ENCODE assay signal across 28 mouse cellular contexts in genomic region chr19:38401416-38401815, GRCm38 (mm10). TPM values are rescaled to one million over a fixed set of nuclear protein-coding genes. Genes with fewer than 3 reads are reported as not detected.
DNase-seq lines count a peak whose midpoint lies in the region; ATAC-seq and TF ChIP-seq lines count a peak whose summit lies in the region.
"Had no signal": no experiment of that assay in that cellular context is flagged by ENCODE, and none has a peak within 500 bp of the region (broad histone marks: within the 10 kb centered on the region; RNA-seq: fewer than 3 reads in every experiment).

No protein-coding gene starts in this region.

- no peaks in the 10 kb centered on the region for H3K9me3 ChIP-seq in forebrain, embryonic 12.5 days
- no peaks in the 10 kb centered on the region for H3K9me3 ChIP-seq in forebrain, embryonic 15.5 days
- H3K9me3 ChIP-seq in forebrain, embryonic 13.5 days (replicated peaks): no peaks in the 10 kb centered on the region
- H3K9me3 ChIP-seq: hindbrain, embryonic 13.5 days; kidney, embryonic 15.5 days had no signal

- H3K27me3 ChIP-seq in thymus, adult 2 months (ENCODE audit: control insufficient read depth, insufficient read depth, low read length): no peaks in the 10 kb centered on the region
- H3K27me3 ChIP-seq in forebrain, embryonic 12.5 days: no peaks in the 10 kb centered on the region
- no peaks in the 10 kb centered on the region for H3K27me3 ChIP-seq in forebrain, embryonic 15.5 days
- H3K27me3 ChIP-seq in forebrain, embryonic 13.5 days: no peaks in the 10 kb centered on the region
- H3K27me3 ChIP-seq: hindbrain, embryonic 13.5 days; kidney, embryonic 15.5 days; Patski had no signal

- no peaks in the 10 kb centered on the region for H3K36me3 ChIP-seq in thymus, adult 2 months (ENCODE audit: control insufficient read depth, insufficient read depth, low read length)
- peaks cover 16% of the 10 kb centered on the region for H3K36me3 ChIP-seq in forebrain, embryonic 12.5 days (replicated peaks)
- no peaks in the 10 kb centered on the region for H3K36me3 ChIP-seq in forebrain, embryonic 15.5 days
- H3K36me3 ChIP-seq in forebrain, embryonic 13.5 days (ENCODE audit: poor library complexity, severe bottlenecking): peaks cover 6% of the 10 kb centered on the region; the same call in 1 of the 2 replicates

- no peak overlapping the region for H3K4me3 ChIP-seq in thymus, adult 2 months (ENCODE audit: control insufficient read depth, insufficient read depth, low read length)
- H3K4me3 ChIP-seq in forebrain, embryonic 12.5 days (replicated peaks): no peak overlapping the region
- H3K4me3 ChIP-seq in forebrain, embryonic 15.5 days: no peak overlapping the region
- H3K4me3 ChIP-seq in forebrain, embryonic 13.5 days: no peak overlapping the region
- H3K4me3 ChIP-seq: erythroblast, embryonic 14.5 days; gastrocnemius, adult 2 months; hindbrain, embryonic 13.5 days; kidney, embryonic 15.5 days had no signal

- WGBS in thymus, adult 2 months: 34% methylated on average over 2 of the region's 2 CpGs
- WGBS in forebrain, embryonic 12.5 days: 91% methylated on average over 2 of the region's 2 CpGs
- WGBS in forebrain, embryonic 15.5 days: 90% methylated on average over 2 of the region's 2 CpGs
- 88% methylated on average over 2 of the region's 2 CpGs for WGBS in forebrain, embryonic 13.5 days

- ATAC-seq in CD4-positive, CD25-positive, alpha-beta regulatory T cell, adult 4 months: peak; percentile 67
- ATAC-seq in inflammation-experienced regulatory T-cells, adult 6 months: peak; percentile 70
- ATAC-seq in forebrain, embryonic 12.5 days (ENCODE audit: low FRiP score): no peak
- ATAC-seq in forebrain, embryonic 15.5 days (replicated peaks): no peak
- ATAC-seq in forebrain, embryonic 13.5 days: no peak
- ATAC-seq: lung, postnatal 0 days; Patski had no signal

- H3K4me1 ChIP-seq in thymus, adult 2 months (replicated peaks; ENCODE audit: control insufficient read depth, insufficient read depth, low read length): peaks cover 9% of the 10 kb centered on the region
- H3K4me1 ChIP-seq in forebrain, embryonic 12.5 days: peaks cover 8% of the 10 kb centered on the region; the same call in 1 of the 2 replicates
- H3K4me1 ChIP-seq in forebrain, embryonic 15.5 days: peaks cover 8% of the 10 kb centered on the region
- H3K4me1 ChIP-seq in forebrain, embryonic 13.5 days: no peaks in the 10 kb centered on the region

- TF ChIP-seq POLR2A in thymus, adult 2 months (IDR thresholded peaks at IDR 0.05; ENCODE audit: control insufficient read depth, extremely low read depth, insufficient read depth, low read length, poor library complexity): no peak

- no peak overlapping the region for H3K27ac ChIP-seq in thymus, adult 2 months (ENCODE audit: control insufficient read depth, insufficient read depth, low read length)
- no peak overlapping the region for H3K27ac ChIP-seq in forebrain, embryonic 12.5 days
- no peak overlapping the region for H3K27ac ChIP-seq in forebrain, embryonic 15.5 days (replicated peaks)
- no peak overlapping the region for H3K27ac ChIP-seq in forebrain, embryonic 13.5 days
- H3K27ac ChIP-seq: gastrocnemius, adult 2 months; hindbrain, embryonic 13.5 days; kidney, embryonic 15.5 days had no signal

- H3K9ac ChIP-seq in forebrain, embryonic 12.5 days: no peak overlapping the region
- no peak overlapping the region for H3K9ac ChIP-seq in forebrain, embryonic 15.5 days (replicated peaks)
- no peak overlapping the region for H3K9ac ChIP-seq in forebrain, embryonic 13.5 days
- H3K9ac ChIP-seq: hindbrain, embryonic 13.5 days; kidney, embryonic 15.5 days had no signal

- peak; percentile 13 for DNase-seq in thymus, postnatal 0 days (ENCODE audit: low spot score)
- no peak for DNase-seq in thymus, adult 2 months
- DNase-seq: adrenal gland, postnatal 36 days; B cell, adult 2 months; cerebellum, adult 2 months; cerebellum, postnatal 14 days; gastrocnemius, adult 2 months; gastrocnemius, postnatal 36 days; heart, adult 18-20 months; heart, postnatal 4 days; kidney, adult 18-20 months; kidney, postnatal 25 days; lung, adult 18-20 months; lung, postnatal 4 days; midbrain, embryonic 14.5 days; right cerebral cortex, adult 18-20 months; thymus, postnatal 4 days had no signal

- H3K4me2 ChIP-seq in forebrain, embryonic 12.5 days: no peak overlapping the region
- no peak overlapping the region for H3K4me2 ChIP-seq in forebrain, embryonic 15.5 days (replicated peaks)
- no peak overlapping the region for H3K4me2 ChIP-seq in forebrain, embryonic 13.5 days
- H3K4me2 ChIP-seq: heart, embryonic 11.5 days; hindbrain, embryonic 13.5 days; kidney, embryonic 15.5 days had no signal

- TF ChIP-seq CTCF in thymus, adult 2 months (IDR thresholded peaks at IDR 0.05; ENCODE audit: borderline replicate concordance, control insufficient read depth, extremely low read depth, insufficient read depth, low read length, poor library complexity): no peak

RNA-seq across cellular contexts. Expression of gene Slc35g1, which starts 5.6 kb away (rescaled TPM):
- polyA plus RNA-seq in thymus, postnatal 0 days (2015; fragmentation: Nextera tagmentation; extraction: Ambion mirVana): 3.1 and 3.7 TPM in 2 replicates
- 5.3 and 8.2 TPM in 2 replicates for polyA plus RNA-seq in thymus, adult 2 months (2012; rRNA removed)
- polyA plus RNA-seq in CD4-positive, CD25-positive, alpha-beta regulatory T cell, adult 4 months (2017; shearing (Covaris generic)): 1 to 10 TPM; 4.7 to 6.2 TPM
- 1 to 10 TPM; 3.5 to 7.3 (median 5.0) TPM for polyA plus RNA-seq in inflammation-experienced regulatory T-cells, adult 6 months (2017; shearing (Covaris generic))
- polyA plus RNA-seq in forebrain, embryonic 12.5 days (2016; fragmentation: Nextera tagmentation; extraction: Ambion mirVana): 4.7 and 5.1 TPM in 2 replicates
- polyA plus RNA-seq in forebrain, embryonic 15.5 days (2015; fragmentation: Nextera tagmentation; extraction: Ambion mirVana): 1.1 and 1.4 TPM in 2 replicates
- 2.3 TPM in 2 replicates for polyA plus RNA-seq in forebrain, embryonic 13.5 days (2015; fragmentation: Nextera tagmentation; extraction: Ambion mirVana)

Comparison
In these comparisons a context has a peak if more than half of its experiments do, and no peak if none do; other contexts are left out.
1. ATAC-seq: peak in CD4-positive, CD25-positive, alpha-beta regulatory T cell, adult 4 months (single experiment) and inflammation-experienced regulatory T-cells, adult 6 months (single experiment); none in forebrain, embryonic 12.5 days (single experiment), forebrain, embryonic 15.5 days (single experiment) and forebrain, embryonic 13.5 days (single experiment).